Mouse (Mus musculus) stomach, embryonic 14.5 days (tissue): ENCODE measurements around the gene Pigm. TPM values are rescaled to one million over a fixed set of nuclear protein-coding genes. Genes with fewer than 3 reads are reported as not detected.

Source experiments
- ATAC-seq: fragments of 200-750 bp; cut with Nextera tagmentation; 2 replicates; pipeline ENCODE4 v1.8.0; 2017; ENCODE audit warnings: low read depth, moderate TSS enrichment; ENCODE audit not compliant: insufficient number of reproducible peaks, insufficient read depth, low FRiP score
- H3K27ac ChIP-seq: fragments of 300-500 bp; sonication (generic); 2 replicates; pipeline ENCODE4 v1.5.1; 2014; ENCODE audit warnings: mild to moderate bottlenecking, low read length, moderate library complexity, mixed read lengths
- H3K27me3 ChIP-seq: fragments of 300-500 bp; sonication (generic); 2 replicates; pipeline ENCODE4 v1.6.1; 2014; ENCODE audit warnings: low read length, control low read depth, mixed read lengths; ENCODE audit not compliant: control insufficient read depth, insufficient read depth
- H3K36me3 ChIP-seq: fragments of 300-500 bp; sonication (generic); 2 replicates; pipeline ENCODE4 v1.6.1; 2014; ENCODE audit warnings: mild to moderate bottlenecking, control low read depth, low read length, moderate library complexity, mixed read lengths; ENCODE audit not compliant: control insufficient read depth, insufficient read depth
- H3K4me1 ChIP-seq: fragments of 300-500 bp; sonication (generic); 2 replicates; pipeline ENCODE4 v1.6.1; 2014; ENCODE audit warnings: low read length, control low read depth, mixed read lengths; ENCODE audit not compliant: control insufficient read depth, insufficient read depth
- H3K4me2 ChIP-seq: fragments of 300-500 bp; sonication (generic); replicated peaks from 2 replicates; pipeline ENCODE4 v1.6.1; 2014; ENCODE audit warnings: low read depth, low read length, control low read depth
- H3K4me3 ChIP-seq: fragments of 300-500 bp; sonication (generic); 2 replicates; pipeline ENCODE4 v1.5.1; 2014; ENCODE audit warnings: low read depth, low read length, control low read depth
- H3K9ac ChIP-seq: fragments of 300-500 bp; sonication (generic); replicated peaks from 2 replicates; pipeline ENCODE4 v1.6.1; 2014; ENCODE audit warnings: low read depth, mild to moderate bottlenecking, control low read depth, low read length, moderate library complexity, mixed read lengths
- H3K9me3 ChIP-seq: fragments of 300-500 bp; sonication (generic); 2 replicates; pipeline ENCODE4 v1.6.1; 2016; ENCODE audit warnings: low read depth, low read length, control low read depth; ENCODE audit not compliant: control insufficient read depth
- WGBS: fragments of 180-500 bp; shearing (Covaris S2); extraction: QIAGEN DNeasy Blood & Tissue Kit; methylation state at CpG from one replicate; pipeline ENCODE4 v1.1.7; 2014; 5-methylcytosine and 5-hydroxymethylcytosine counted together
- polyA plus RNA-seq: library from polyadenylated mRNA; unstranded; fragments of >200 nt; fragmentation: Nextera tagmentation; extraction: Ambion mirVana; gene quantifications from 2 replicates; pipeline ENCODE4 v1.2.1, GENCODE M21; 2014

The Pigm gene
- polyA plus RNA-seq, 1 experiment from 2014 or later: 10.5 TPM

- Histone ChIP-seq H3K4me2 (no peak overlapping the region), H3K9me3 (no peaks in the 10 kb centered on the region), H3K36me3 (no peaks in the 10 kb centered on the region), H3K4me3 (no peak overlapping the region), H3K4me1 (no peaks in the 10 kb centered on the region), H3K27ac (no peak overlapping the region), H3K27me3 (no peaks in the 10 kb centered on the region), H3K9ac (no peak overlapping the region)
- ATAC-seq: 0 out of 2 replicates have a peak, but pooled peaks have one; percentile 47
- 77% methylated on average over 1 of the region's 1 CpGs for WGBS
Measured at GRCm38 (mm10) chr1:172390769-172391168, 14.4 kb downstream of the Pigm start.

DNA sequence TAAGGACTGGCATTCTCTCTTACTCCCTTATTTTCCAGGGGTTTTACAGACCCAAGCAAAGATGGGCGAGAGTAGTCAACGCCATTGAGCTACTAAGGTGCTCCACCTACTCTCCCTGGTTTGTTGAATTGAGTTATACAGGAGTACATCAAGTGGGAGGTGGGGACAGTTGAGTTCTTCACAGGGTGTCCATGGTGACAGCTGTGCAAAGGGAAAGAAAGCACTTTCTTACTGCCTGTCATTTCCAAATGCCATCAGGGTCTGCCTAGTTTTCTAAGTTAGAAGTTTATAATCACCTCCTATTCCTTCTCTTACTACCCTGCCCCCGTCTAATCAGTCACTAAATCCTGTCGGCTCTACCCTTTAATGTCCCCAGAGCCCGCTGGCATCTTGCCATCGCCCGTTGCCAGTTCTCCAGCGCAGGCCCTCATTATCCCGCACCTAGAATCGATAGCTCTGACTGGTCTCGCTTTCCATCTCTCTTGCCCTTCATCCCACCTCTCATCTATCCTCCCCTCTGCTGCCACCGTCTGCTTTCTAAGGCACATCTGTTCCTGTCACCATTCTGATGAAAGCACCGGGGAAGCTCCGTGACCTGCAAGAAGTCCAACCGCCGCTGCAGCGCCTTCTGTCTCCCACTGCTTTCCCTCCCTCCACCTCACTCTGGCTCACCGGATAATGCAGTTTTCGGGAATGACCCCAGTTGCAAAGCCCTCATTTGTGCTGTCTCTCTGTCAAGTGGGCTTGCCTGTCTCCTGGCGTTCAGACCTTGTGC lies 15.6 kb downstream of the Pigm start:
- Histone ChIP-seq H3K4me1 (no peaks in the 10 kb centered on the region), H3K4me3 (no peak overlapping the region), H3K4me2 (no peak overlapping the region), H3K9me3 (no peaks in the 10 kb centered on the region), H3K36me3 (no peaks in the 10 kb centered on the region), H3K27me3 (no peaks in the 10 kb centered on the region), H3K27ac (no peak overlapping the region), H3K9ac (no peak overlapping the region)
- 21% methylated on average over 20 of the region's 20 CpGs for WGBS
- peak; percentile 43; the same call in 1 of the 2 replicates for ATAC-seq

GRCm38 (mm10) chr1:172392643-172393170 lies 16.4 kb downstream of the Pigm start:
- Histone ChIP-seq H3K4me2 (no peak overlapping the region), H3K9me3 (no peaks in the 10 kb centered on the region), H3K36me3 (no peaks in the 10 kb centered on the region), H3K27me3 (no peaks in the 10 kb centered on the region), H3K4me1 (no peaks in the 10 kb centered on the region), H3K4me3 (no peak overlapping the region), H3K9ac (no peak overlapping the region), H3K27ac (no peak overlapping the region)
- no peak for ATAC-seq
- 85% methylated on average over 2 of the region's 2 CpGs for WGBS

- Histone ChIP-seq H3K9me3 (no peaks in the 10 kb centered on the region), H3K27me3 (no peaks in the 10 kb centered on the region), H3K27ac (no peak overlapping the region), H3K9ac (no peak overlapping the region), H3K4me1 (no peaks in the 10 kb centered on the region), H3K4me2 (no peak overlapping the region), H3K36me3 (no peaks in the 10 kb centered on the region), H3K4me3 (no peak overlapping the region)
- no peak for ATAC-seq
- WGBS: 64% methylated on average over 8 of the region's 8 CpGs
Measured at GRCm38 (mm10) chr1:172393739-172394138, 17.4 kb downstream of the Pigm start.

DNA sequence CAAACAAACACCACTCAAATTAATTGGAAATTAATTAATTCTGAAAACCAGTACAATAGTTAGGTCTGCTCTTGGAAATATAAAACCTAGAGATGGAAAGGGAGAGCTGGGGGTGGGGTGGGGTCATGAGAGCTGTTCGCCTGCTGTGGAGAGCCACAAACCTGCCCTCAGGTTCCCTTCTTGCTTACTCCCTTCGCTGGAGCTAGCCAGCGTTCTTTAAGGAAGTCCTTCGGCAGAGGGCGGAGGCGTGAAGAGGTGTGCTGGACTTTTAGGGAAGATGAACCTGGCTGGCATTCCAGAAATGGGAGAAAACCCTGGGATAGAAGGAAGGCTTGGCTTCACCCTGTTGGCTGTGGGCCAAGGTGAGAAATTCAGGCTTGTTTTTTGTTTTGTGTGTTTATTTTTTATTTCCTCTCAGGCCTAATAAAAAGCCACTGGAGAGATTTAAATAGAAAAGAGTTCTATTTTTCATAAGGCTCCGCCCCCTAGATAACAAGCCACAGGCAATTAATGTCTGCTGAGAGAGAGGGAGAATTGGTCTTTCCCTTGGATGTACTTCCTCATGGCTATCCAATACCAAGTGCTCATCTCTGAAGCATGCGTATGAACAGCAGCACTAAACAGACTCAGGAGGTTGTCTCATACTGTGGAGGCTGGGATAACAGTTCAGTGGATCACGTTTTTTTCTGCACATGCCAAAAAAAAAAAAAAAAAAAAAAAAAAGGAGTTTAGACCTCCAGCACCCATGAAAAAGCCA lies 20.8 kb downstream of the Pigm start:
- H3K27me3 ChIP-seq: no peaks in the 10 kb centered on the region
- no peaks in the 10 kb centered on the region for H3K4me1 ChIP-seq
- no peak for ATAC-seq
- H3K4me2 ChIP-seq: no peak overlapping the region
- H3K9me3 ChIP-seq: no peaks in the 10 kb centered on the region
- no peak overlapping the region for H3K9ac ChIP-seq
- no peak overlapping the region for H3K4me3 ChIP-seq
- H3K36me3 ChIP-seq: no peaks in the 10 kb centered on the region
- H3K27ac ChIP-seq: no peak overlapping the region
- 53% methylated on average over 9 of the region's 9 CpGs for WGBS

- Histone ChIP-seq H3K4me3 (no peak overlapping the region), H3K9ac (no peak overlapping the region), H3K27me3 (no peaks in the 10 kb centered on the region), H3K9me3 (no peaks in the 10 kb centered on the region), H3K4me1 (no peaks in the 10 kb centered on the region), H3K36me3 (no peaks in the 10 kb centered on the region), H3K27ac (no peak overlapping the region), H3K4me2 (no peak overlapping the region)
- WGBS: 30% methylated on average over 16 of the region's 16 CpGs
- ATAC-seq: no peak
Measured at GRCm38 (mm10) chr1:172406077-172406706, 29.8 kb downstream of the Pigm start.

DNA sequence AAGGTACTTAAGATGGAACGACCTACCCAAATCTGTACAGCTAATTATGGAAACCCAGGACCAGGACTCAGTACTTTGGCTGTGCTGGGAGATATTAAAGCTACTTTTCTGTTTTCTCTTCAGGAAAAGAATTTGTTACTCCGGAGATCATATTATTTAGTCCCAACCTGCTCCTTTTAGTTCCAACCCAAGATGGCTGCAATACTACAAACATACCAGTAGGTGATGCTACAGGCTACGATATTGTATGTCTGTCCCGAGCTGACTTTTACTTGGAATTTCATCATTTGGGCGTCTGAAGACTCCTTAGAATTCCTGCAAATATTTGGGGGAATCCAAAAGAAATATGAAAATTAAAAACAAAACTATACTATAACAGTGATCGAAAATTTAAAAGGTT lies 32.6 kb downstream of the Pigm start:
- Histone ChIP-seq H3K27me3 (no peaks in the 10 kb centered on the region), H3K4me2 (no peak overlapping the region), H3K9me3 (no peaks in the 10 kb centered on the region), H3K4me3 (no peak overlapping the region), H3K4me1 (no peaks in the 10 kb centered on the region), H3K27ac (no peak overlapping the region), H3K36me3 (no peaks in the 10 kb centered on the region), H3K9ac (no peak overlapping the region)
- ATAC-seq: no peak
- 8% methylated on average over 6 of the region's 6 CpGs for WGBS

GRCm38 (mm10) chr1:172409431-172409830 lies 33.1 kb downstream of the Pigm start:
- Histone ChIP-seq H3K27ac (no peak overlapping the region), H3K4me2 (no peak overlapping the region), H3K9ac (no peak overlapping the region), H3K27me3 (no peaks in the 10 kb centered on the region), H3K36me3 (no peaks in the 10 kb centered on the region), H3K4me1 (no peaks in the 10 kb centered on the region), H3K4me3 (no peak overlapping the region), H3K9me3 (no peaks in the 10 kb centered on the region)
- no peak for ATAC-seq
- WGBS: 10% methylated on average over 5 of the region's 5 CpGs
